ENCODE assay signal across 10 mouse cellular contexts in the genomic region with DNA sequence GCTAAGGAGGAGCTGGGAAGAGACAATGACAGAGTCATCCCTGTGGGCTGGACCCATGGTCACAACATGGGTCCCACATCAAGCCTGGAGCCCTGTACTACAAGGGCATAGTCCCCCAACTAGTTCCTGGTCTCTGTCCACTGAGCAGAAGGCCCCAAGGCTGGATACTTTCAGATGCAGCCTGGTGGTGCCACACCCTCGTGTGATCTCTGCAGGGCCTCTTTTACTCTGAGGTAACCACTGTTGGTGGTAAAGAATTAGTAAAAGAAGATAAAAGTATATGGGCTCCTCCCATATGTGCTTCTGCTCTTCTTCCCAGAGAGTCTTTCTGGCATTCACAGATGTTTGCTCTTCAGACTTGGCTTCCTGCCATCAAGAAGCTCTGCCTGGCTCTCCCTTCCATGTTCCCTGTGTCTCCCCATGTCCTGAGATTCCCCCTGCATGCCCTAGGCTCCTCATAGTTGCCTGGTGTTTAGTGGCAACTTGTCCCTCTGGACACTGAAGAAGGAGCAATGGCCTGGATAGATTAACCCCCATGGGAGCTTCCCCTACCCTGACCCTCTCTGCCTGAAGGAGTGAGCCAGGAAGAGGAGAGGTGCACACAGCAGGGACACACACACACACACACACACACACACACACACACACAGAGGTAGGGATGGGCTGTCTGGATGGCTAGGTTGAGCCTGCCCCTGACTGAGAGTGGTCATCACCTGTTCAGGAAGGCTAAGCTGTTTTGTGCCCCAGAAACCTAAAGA. TPM values are rescaled to one million over a fixed set of nuclear protein-coding genes. Genes with fewer than 3 reads are reported as not detected.
DNase-seq lines count a peak whose midpoint lies in the region; ATAC-seq and TF ChIP-seq lines count a peak whose summit lies in the region.
"Had no signal": no experiment of that assay in that cellular context is flagged by ENCODE, and none has a peak within 500 bp of the region (broad histone marks: within the 10 kb centered on the region; RNA-seq: fewer than 3 reads in every experiment).

No protein-coding gene starts in this region.

- no peak overlapping the region for H3K4me2 ChIP-seq in hindbrain, embryonic 12.5 days (replicated peaks)
- H3K4me2 ChIP-seq in embryonic facial prominence, embryonic 15.5 days (replicated peaks): no peak overlapping the region
- H3K4me2 ChIP-seq in limb, embryonic 14.5 days (replicated peaks; ENCODE audit: low read depth, low read length, severe bottlenecking): no peak overlapping the region

- H3K4me3 ChIP-seq in hindbrain, embryonic 10.5 days: no peak overlapping the region
- H3K4me3 ChIP-seq in hindbrain, embryonic 12.5 days: no peak overlapping the region
- H3K4me3 ChIP-seq in MEL (ENCODE audit: control insufficient read depth in 1 of 2, insufficient read depth in 1 of 2, low read depth in 2 of 2, low read length in 2 of 2): no peak overlapping the region
- no peak overlapping the region for H3K4me3 ChIP-seq in embryonic facial prominence, embryonic 15.5 days (replicated peaks)
- H3K4me3 ChIP-seq in limb, embryonic 14.5 days (replicated peaks; ENCODE audit: low read length): no peak overlapping the region

- no peaks in the 10 kb centered on the region for H3K9me3 ChIP-seq in hindbrain, embryonic 10.5 days
- no peaks in the 10 kb centered on the region for H3K9me3 ChIP-seq in hindbrain, embryonic 12.5 days (replicated peaks)
- H3K9me3 ChIP-seq in MEL (replicated peaks; ENCODE audit: insufficient read depth, low read length): no peaks in the 10 kb centered on the region
- no peaks in the 10 kb centered on the region for H3K9me3 ChIP-seq in embryonic facial prominence, embryonic 15.5 days (replicated peaks)
- no peaks in the 10 kb centered on the region for H3K9me3 ChIP-seq in limb, embryonic 14.5 days (ENCODE audit: control insufficient read depth, low read length)

- no peak for TF ChIP-seq RAD21 in MEL (IDR thresholded peaks at IDR 0.05; ENCODE audit: low read depth, low read length)

- H3K79me2 ChIP-seq in MEL (ENCODE audit: control insufficient read depth, insufficient read depth, low read length, poor library complexity): no peaks in the 10 kb centered on the region

- DNase-seq in hindbrain, embryonic 10.5 days (ENCODE audit: low spot score): no peak
- DNase-seq in MEL (ENCODE audit: low read depth, low spot score): peak; percentile 46
- peak; percentile 59 for DNase-seq in limb, embryonic 14.5 days (ENCODE audit: low spot score)
- peak; percentile 32 for DNase-seq in right cerebral cortex, postnatal 25 days
- no peak for DNase-seq in cerebellum, postnatal 36 days
- no peak for DNase-seq in c-Kit-positive CD71-positive TER-119-positive erythroid progenitor cells, embryonic 14.5 days (ENCODE audit: low spot score)

- no peak for TF ChIP-seq EP300 in MEL (IDR thresholded peaks at IDR 0.05; ENCODE audit: low read depth in 1 of 2, low read length in 2 of 2)

- no peaks in the 10 kb centered on the region for H3K27me3 ChIP-seq in hindbrain, embryonic 10.5 days (ENCODE audit: insufficient read depth, poor library complexity, severe bottlenecking)
- H3K27me3 ChIP-seq in hindbrain, embryonic 12.5 days: no peaks in the 10 kb centered on the region
- H3K27me3 ChIP-seq in MEL (ENCODE audit: control insufficient read depth in 1 of 2, insufficient read depth in 2 of 2, low read length in 2 of 2): no peaks in the 10 kb centered on the region
- no peaks in the 10 kb centered on the region for H3K27me3 ChIP-seq in embryonic facial prominence, embryonic 15.5 days
- H3K27me3 ChIP-seq in limb, embryonic 14.5 days (ENCODE audit: control insufficient read depth, insufficient read depth, low read length): no peaks in the 10 kb centered on the region

- no peak for ATAC-seq in hindbrain, embryonic 12.5 days (ENCODE audit: low FRiP score)
- ATAC-seq in embryonic facial prominence, embryonic 15.5 days (ENCODE audit: insufficient number of reproducible peaks, low FRiP score, low TSS enrichment, low read depth): peak; percentile 60
- ATAC-seq in limb, embryonic 14.5 days (ENCODE audit: low FRiP score, low read depth): peak; percentile 11; the same call in 1 of the 2 replicates

- no peak for TF ChIP-seq CTCF in MEL (IDR thresholded peaks at IDR 0.05 in 2 of 3, conservative IDR thresholded peaks at IDR 0.05 in 1 of 3; ENCODE audit: control insufficient read depth in 1 of 3, insufficient read depth in 1 of 3, low read depth in 2 of 3, low read length in 3 of 3, poor library complexity in 1 of 3, severe bottlenecking in 1 of 3)

- H3K4me1 ChIP-seq in hindbrain, embryonic 10.5 days (replicated peaks): peaks cover 13% of the 10 kb centered on the region; the same call in 1 of the 2 replicates
- peaks cover 16% of the 10 kb centered on the region; the same call in 1 of the 2 replicates for H3K4me1 ChIP-seq in hindbrain, embryonic 12.5 days
- peaks cover 0 to 13% of the 10 kb centered on the region in 2 experiments; a peak in 1 of 4 replicates for H3K4me1 ChIP-seq in MEL (ENCODE audit: control insufficient read depth in 1 of 2, insufficient read depth in 2 of 2, low read length in 2 of 2)
- peaks cover 46% of the 10 kb centered on the region for H3K4me1 ChIP-seq in embryonic facial prominence, embryonic 15.5 days
- H3K4me1 ChIP-seq in limb, embryonic 14.5 days (ENCODE audit: control insufficient read depth, insufficient read depth, low read length): peaks cover 17% of the 10 kb centered on the region

- no peaks in the 10 kb centered on the region for H3K36me3 ChIP-seq in hindbrain, embryonic 10.5 days
- no peaks in the 10 kb centered on the region for H3K36me3 ChIP-seq in hindbrain, embryonic 12.5 days
- H3K36me3 ChIP-seq in MEL (ENCODE audit: control insufficient read depth in 1 of 2, insufficient read depth in 2 of 2, low read length in 2 of 2): peaks cover 0 to 3% of the 10 kb centered on the region in 2 experiments; a peak in 1 of 4 replicates
- peaks cover 16% of the 10 kb centered on the region for H3K36me3 ChIP-seq in embryonic facial prominence, embryonic 15.5 days
- peaks cover 8% of the 10 kb centered on the region; the same call in 1 of the 2 replicates for H3K36me3 ChIP-seq in limb, embryonic 14.5 days (ENCODE audit: control insufficient read depth, insufficient read depth, low read length)

- 49% methylated on average over 1 of the region's 1 CpGs for WGBS in hindbrain, embryonic 10.5 days
- 40% methylated on average over 1 of the region's 1 CpGs for WGBS in hindbrain, embryonic 12.5 days
- WGBS in embryonic facial prominence, embryonic 15.5 days: 11% methylated on average over 1 of the region's 1 CpGs
- WGBS in limb, embryonic 14.5 days: 24% methylated on average over 1 of the region's 1 CpGs

- TF ChIP-seq POLR2A in MEL (IDR thresholded peaks at IDR 0.05; ENCODE audit: control insufficient read depth in 1 of 2, insufficient read depth in 1 of 2, low read depth in 1 of 2, low read length in 2 of 2, poor library complexity in 1 of 2): no peak
- no peak for TF ChIP-seq POLR2A in limb, embryonic 14.5 days (IDR thresholded peaks at IDR 0.05; ENCODE audit: borderline replicate concordance, extremely low read depth, insufficient read depth, insufficient read length)

- H3K27ac ChIP-seq in hindbrain, embryonic 10.5 days: peak overlapping the region; percentile 25
- no peak overlapping the region for H3K27ac ChIP-seq in hindbrain, embryonic 12.5 days
- no peak overlapping the region for H3K27ac ChIP-seq in MEL (ENCODE audit: control insufficient read depth, low read depth, low read length)
- H3K27ac ChIP-seq in embryonic facial prominence, embryonic 15.5 days (replicated peaks): peak overlapping the region; percentile 76
- 0 out of 2 replicates have a peak overlapping the region, but pooled peaks have one; percentile 15 for H3K27ac ChIP-seq in limb, embryonic 14.5 days (replicated peaks; ENCODE audit: low read depth, low read length)

- no peak overlapping the region for H3K9ac ChIP-seq in hindbrain, embryonic 12.5 days
- H3K9ac ChIP-seq in MEL (ENCODE audit: control insufficient read depth, low read depth, low read length, poor library complexity, severe bottlenecking): no peak overlapping the region
- H3K9ac ChIP-seq in embryonic facial prominence, embryonic 15.5 days: no peak overlapping the region
- no peak overlapping the region for H3K9ac ChIP-seq in limb, embryonic 14.5 days (ENCODE audit: low read depth, low read length, severe bottlenecking)

TF ChIP-seq in MEL, 35 proteins besides CTCF, POLR2A, EP300 and RAD21:
- TF ChIP-seq ETS1 (IDR thresholded peaks at IDR 0.05; ENCODE audit: low read depth, low read length) (peak; percentile 32; the same call in 1 of the 2 replicates), MYC (IDR thresholded peaks at IDR 0.05; ENCODE audit: low read depth, low read length) (no peak)

RNA-seq across cellular contexts. Expression of a gene that starts 24.5 kb away (rescaled TPM):
- 4.7 and 5.2 TPM in 2 replicates for polyA plus RNA-seq in hindbrain, embryonic 10.5 days (2016; fragmentation: Nextera tagmentation; extraction: Ambion mirVana)
- 4.3 and 5.1 TPM in 2 replicates for polyA plus RNA-seq in hindbrain, embryonic 12.5 days (2016; fragmentation: Nextera tagmentation; extraction: Ambion mirVana)
- 1.2 and 1.9 TPM in 2 replicates for total RNA-seq in MEL (2012; rRNA removed)
- polyA plus RNA-seq in MEL (2012; ENCODE audit: insufficient read depth in 1 of 2, insufficient read length in 2 of 2, low read depth in 1 of 2, low replicate concordance in 2 of 2, missing spikeins in 1 of 2): 1 to 10 TPM in 1 of 2 experiments, not detected in 1; 4.3 TPM
- polyA plus RNA-seq in embryonic facial prominence, embryonic 15.5 days (2015; fragmentation: Nextera tagmentation; extraction: Ambion mirVana): 16.1 and 18.9 TPM in 2 replicates
- 9.5 and 10.6 TPM in 2 replicates for polyA plus RNA-seq in limb, embryonic 14.5 days (2012; rRNA removed)
- polyA plus RNA-seq in limb, embryonic 14.5 days (2014; fragmentation: Nextera tagmentation; extraction: Ambion mirVana): 13.1 and 14.1 TPM in 2 replicates

RNA-seq across cellular contexts. Expression of a gene that starts 59.7 kb away (rescaled TPM):
- polyA plus RNA-seq in hindbrain, embryonic 10.5 days (2016; fragmentation: Nextera tagmentation; extraction: Ambion mirVana): 0.35 and 0.60 TPM in 2 replicates
- 0.65 and 0.68 TPM in 2 replicates for polyA plus RNA-seq in hindbrain, embryonic 12.5 days (2016; fragmentation: Nextera tagmentation; extraction: Ambion mirVana)
- 0.07 TPM in 1 of 2 replicates, not detected in the other for total RNA-seq in MEL (2012; rRNA removed)
- under 1 TPM in 1 of 2 experiments, not detected in 1; 0.21 TPM for polyA plus RNA-seq in MEL (2012; ENCODE audit: insufficient read depth in 1 of 2, insufficient read length in 2 of 2, low read depth in 1 of 2, low replicate concordance in 2 of 2, missing spikeins in 1 of 2)
- polyA plus RNA-seq in embryonic facial prominence, embryonic 15.5 days (2015; fragmentation: Nextera tagmentation; extraction: Ambion mirVana): 0.12 and 0.26 TPM in 2 replicates
- polyA plus RNA-seq in limb, embryonic 14.5 days (2012; rRNA removed): 3.2 and 4.1 TPM in 2 replicates
- polyA plus RNA-seq in limb, embryonic 14.5 days (2014; fragmentation: Nextera tagmentation; extraction: Ambion mirVana): 0.14 and 0.32 TPM in 2 replicates
- total RNA-seq: hematopoietic stem cell, adult 5-6 weeks; neutrophil, adult 5-6 weeks had no signal

Comparison
In these comparisons a context has a peak if more than half of its experiments do, and no peak if none do; other contexts are left out.
1. H3K27ac ChIP-seq: peak in hindbrain, embryonic 10.5 days (single experiment), embryonic facial prominence, embryonic 15.5 days (single experiment) and limb, embryonic 14.5 days (single experiment); none in hindbrain, embryonic 12.5 days (single experiment) and MEL (single experiment).
2. DNase-seq: peak in MEL (single experiment), limb, embryonic 14.5 days (single experiment) and right cerebral cortex, postnatal 25 days (single experiment); none in hindbrain, embryonic 10.5 days (single experiment), cerebellum, postnatal 36 days (0 of 2) and c-Kit-positive CD71-positive TER-119-positive erythroid progenitor cells, embryonic 14.5 days (single experiment).